Mouse (Mus musculus) gastrocnemius, adult 2 months (tissue): ENCODE data around the gene Bloc1s5. TPM values are rescaled to one million over a fixed set of nuclear protein-coding genes. Genes with fewer than 3 reads are reported as not detected.
"Not testable (repeated sequence)": the region's sequence is repeated elsewhere in the genome, so short reads cannot be mapped to it uniquely, and the experiment has no call there.

Experiments
- DNase-seq: peaks from one replicate; pipeline ENCODE4 v3.0.0; 2022
- H3K27ac ChIP-seq: fragments of 200-600 bp; 2 replicates; pipeline ENCODE4 v1.8.1; 2022; ENCODE audit warnings: mild to moderate bottlenecking
- H3K4me3 ChIP-seq: fragments of 200-600 bp; 2 replicates; pipeline ENCODE4 v1.8.1; 2022; ENCODE audit warnings: mild to moderate bottlenecking, moderate library complexity
- CTCF ChIP-seq: fragments of 200-600 bp; IDR thresholded peaks from 2 replicates; pipeline ENCODE4 v1.8.1; 2022; ENCODE audit warnings: antibody characterized with exemption, mild to moderate bottlenecking, moderate library complexity
- intact Hi-C: fragments of 180-260 bp; cut with DNase I; formaldehyde crosslinking; loops from one replicate; pipeline ENCODE4 v1.15.1; 2025
- long read RNA-seq, 2 experiments: library from polyadenylated mRNA; stranded (forward); transcript quantifications; one replicate each; pipeline ENCODE4 v2.0.0; 2021
- total RNA-seq, 2 experiments: library from RNA; stranded (reverse); gene quantifications; 2 replicates each; pipeline ENCODE4 v1.2.3; 2021

Bloc1s5 gene
- total RNA-seq: 1 to 10 TPM; 4.9 to 5.4 TPM
- long read RNA-seq, experiment 1, full-length matches to known transcripts: 9 of 11 reads
- long read RNA-seq, experiment 1, partial matches to known transcripts: 0 of 11 reads
- long read RNA-seq, experiment 1, other reads (novel, unspliced or antisense): 2 of 11 reads
- long read RNA-seq, experiment 2, full-length matches to known transcripts: 11 of 13 reads
- long read RNA-seq, experiment 2, partial matches to known transcripts: 0 of 13 reads
- long read RNA-seq, experiment 2, other reads (novel, unspliced or antisense): 2 of 13 reads

GRCm38 (mm10) chr13:38634800-38635269 lies at the start of gene Bloc1s5:
TSS of gene Bloc1s5 (minus strand) at chr13:38635109.
- intact Hi-C loops: loop anchor here (10.0 kb wide), 1 partner anchor 430 kb away; the partner anchor contains the start of gene Snrnp48
- peak; percentile 96 for DNase-seq
- H3K4me3 ChIP-seq: peak within 1 kb of the TSS; percentile 85
- H3K27ac ChIP-seq: peak within 1 kb of the TSS; percentile 92
- TF ChIP-seq CTCF: no peak

- Histone ChIP-seq H3K27ac (no peak overlapping the region), H3K4me3 (no peak overlapping the region)
- intact Hi-C loops: no loop called here
- no peak for TF ChIP-seq CTCF
- no peak for DNase-seq
These were observed 37.4 kb upstream of the Bloc1s5 start for GRCm38 (mm10) chr13:38672336-38672735.

DNA sequence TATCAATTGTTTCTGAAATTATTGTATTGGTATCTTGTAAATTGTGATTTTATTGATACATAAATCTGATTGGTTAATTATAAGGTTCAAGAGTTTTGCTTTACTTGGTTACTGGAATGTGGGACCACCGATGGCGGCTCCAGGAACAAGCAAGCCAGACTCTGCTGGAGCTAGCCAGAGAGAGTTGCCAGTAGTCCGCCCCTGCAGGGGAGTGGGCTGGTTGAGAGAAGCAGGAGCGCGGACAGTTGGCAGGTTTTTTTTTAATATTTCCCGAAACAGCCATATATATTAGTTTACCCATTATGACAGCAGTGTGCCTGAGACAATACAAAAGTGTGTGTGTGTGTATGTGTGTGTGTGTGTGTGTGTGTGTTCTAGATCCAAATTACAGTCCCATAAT lies 36.5 kb upstream of the Bloc1s5 start:
- H3K27ac ChIP-seq, intact Hi-C loops, DNase-seq, H3K4me3 ChIP-seq: not testable (repeated sequence)

DNA sequence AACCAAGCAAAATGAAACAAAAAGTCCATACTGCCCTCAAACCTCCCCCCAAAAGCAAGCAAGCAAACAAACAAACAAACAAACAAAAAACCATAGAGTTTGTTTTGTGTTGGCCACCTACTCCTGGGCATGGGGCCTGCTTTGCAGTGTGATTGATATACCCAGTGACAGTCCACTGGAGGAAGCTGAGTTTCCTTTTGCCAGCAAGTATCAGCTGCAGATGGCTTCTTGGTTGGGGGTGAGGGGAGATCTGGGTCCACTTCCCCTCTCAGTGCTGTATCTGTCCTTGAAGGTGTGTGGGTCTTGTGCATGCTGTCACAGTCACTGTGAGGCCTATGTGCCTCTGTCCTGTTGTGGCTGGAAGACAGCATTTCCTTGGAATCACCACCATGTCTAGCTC lies 35.1 kb upstream of the Bloc1s5 start:
- DNase-seq: no peak
- TF ChIP-seq CTCF: no peak
- Histone ChIP-seq H3K4me3 (no peak overlapping the region), H3K27ac (no peak overlapping the region)
- intact Hi-C loops: no loop called here

DNA sequence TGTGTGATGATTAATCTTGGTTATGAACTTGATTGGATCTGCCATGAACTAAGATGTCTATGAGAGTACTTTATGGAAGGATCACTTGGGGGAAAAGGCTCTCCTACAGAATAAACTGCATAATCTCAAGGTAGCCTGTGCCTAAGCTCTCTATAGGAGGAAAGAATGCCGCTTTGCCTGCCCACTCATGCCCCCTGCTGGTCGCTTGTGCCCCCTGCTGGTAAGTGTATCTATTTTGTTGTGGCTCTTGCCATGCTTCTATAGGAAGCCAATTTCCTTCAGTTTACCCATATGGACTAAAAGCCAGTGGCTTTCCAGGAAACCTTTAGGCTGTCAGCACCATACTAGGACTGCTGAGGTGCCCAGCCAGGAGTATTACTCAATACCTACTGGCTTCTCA lies 33.6 kb upstream of the Bloc1s5 start:
- no peak overlapping the region for H3K27ac ChIP-seq
- peak; percentile 75 for TF ChIP-seq CTCF
- peak; percentile 50 for DNase-seq
- H3K4me3 ChIP-seq: no peak overlapping the region
- intact Hi-C loops: no loop called here

- DNase-seq: no peak
- intact Hi-C loops: no loop called here
- no peak for TF ChIP-seq CTCF
- Histone ChIP-seq H3K27ac (no peak overlapping the region), H3K4me3 (no peak overlapping the region)
These were observed 29.8 kb upstream of the Bloc1s5 start for GRCm38 (mm10) chr13:38664753-38665152.

GRCm38 (mm10) chr13:38659524-38660136 lies 24.7 kb upstream of the Bloc1s5 start:
- no peak for TF ChIP-seq CTCF
- H3K4me3 ChIP-seq: no peak overlapping the region; the same call in none of the 2 replicates

GRCm38 (mm10) chr13:38658528-38659280 lies 23.8 kb upstream of the Bloc1s5 start, which contains the start of gene Eef1e1:
TSS of gene Eef1e1 (minus strand) at chr13:38659058.
- peak; percentile 70 for TF ChIP-seq CTCF
- intact Hi-C loops: no loop called here
- Histone ChIP-seq H3K4me3 (peak within 1 kb of the TSS; percentile 99), H3K27ac (peak within 1 kb of the TSS; percentile 91)
- peak; percentile 96 for DNase-seq

More at GRCm38 (mm10) chr13:38659524-38660136, 24.7 kb upstream of the Bloc1s5 start:
- DNase-seq: no peak
- no peak overlapping the region for H3K27ac ChIP-seq
- intact Hi-C loops: no loop called here

DNA sequence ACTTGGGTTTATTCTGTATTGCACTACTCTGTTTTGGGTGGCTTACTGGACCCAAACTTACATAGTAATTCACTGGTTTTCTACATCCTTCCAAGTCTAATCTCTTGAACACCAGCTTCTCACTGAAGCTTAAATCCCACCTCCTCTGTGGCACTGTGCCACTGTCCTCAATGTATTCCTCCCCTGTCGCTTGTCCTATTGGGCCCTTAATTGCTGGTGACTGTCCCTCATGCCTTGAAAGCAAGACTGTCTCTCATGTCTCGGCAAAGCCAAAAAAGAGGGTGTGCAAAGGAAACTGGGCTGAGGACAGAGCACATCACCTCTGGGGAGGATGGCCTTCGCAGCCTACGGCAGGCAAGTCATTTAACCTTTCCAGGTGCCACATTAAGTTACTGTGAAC lies 23.0 kb upstream of the Bloc1s5 start:
- intact Hi-C loops: no loop called here
- Histone ChIP-seq H3K4me3 (peak overlapping the region; percentile 99), H3K27ac (peak overlapping the region; percentile 91; the same call in 1 of the 2 replicates)
- no peak for TF ChIP-seq CTCF
- DNase-seq: no peak

GRCm38 (mm10) chr13:38650292-38650691 lies 15.4 kb upstream of the Bloc1s5 start:
- no peak overlapping the region for H3K4me3 ChIP-seq
- no peak for DNase-seq
- TF ChIP-seq CTCF: no peak
- intact Hi-C loops: no loop called here
- H3K27ac ChIP-seq: no peak overlapping the region

GRCm38 (mm10) chr13:38649069-38649468 lies 14.2 kb upstream of the Bloc1s5 start:
- intact Hi-C loops: no loop called here
- no peak overlapping the region for H3K27ac ChIP-seq
- TF ChIP-seq CTCF: no peak
- DNase-seq: no peak
- no peak overlapping the region for H3K4me3 ChIP-seq

DNA sequence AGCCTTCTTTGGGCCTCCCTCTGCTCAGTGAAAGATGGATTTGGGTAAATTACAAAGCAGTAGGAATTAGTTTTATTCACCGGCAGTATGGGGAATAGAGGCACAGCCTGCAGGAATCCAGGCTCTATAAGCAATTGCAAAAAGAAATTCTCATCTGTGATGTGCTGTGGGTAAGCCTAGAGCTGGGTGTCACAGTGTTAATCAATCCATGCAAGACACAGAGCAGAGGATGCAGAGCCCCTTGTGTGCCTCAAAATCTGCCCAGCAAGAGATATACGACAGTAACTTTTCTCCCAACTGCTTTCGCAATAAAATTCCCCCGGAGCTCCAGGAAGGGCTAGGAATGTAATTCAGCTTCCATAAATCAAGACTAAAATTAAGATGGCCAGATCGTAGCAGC lies 6.5 kb upstream of the Bloc1s5 start:
- Histone ChIP-seq H3K27ac (no peak overlapping the region), H3K4me3 (no peak overlapping the region)
- DNase-seq: no peak
- intact Hi-C loops: no loop called here
- no peak for TF ChIP-seq CTCF

DNA sequence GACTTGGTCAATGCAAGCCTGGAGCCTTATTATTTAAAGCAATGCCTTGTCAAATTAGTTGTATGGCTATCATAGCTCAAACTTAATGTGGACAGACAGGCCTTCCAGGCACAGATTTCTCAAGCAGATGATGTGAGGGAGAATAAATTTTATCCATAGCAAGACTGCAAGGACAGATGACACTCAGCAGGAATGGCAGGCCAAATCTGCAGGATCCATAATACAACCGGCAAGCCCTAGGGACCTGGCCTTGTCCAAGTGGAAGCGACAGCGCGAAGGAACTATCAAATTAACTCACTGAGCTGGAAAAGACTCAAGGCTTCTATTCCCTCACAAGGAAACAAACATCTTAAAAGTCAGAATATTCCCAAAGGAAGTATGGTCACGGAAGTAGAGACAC lies 6.1 kb upstream of the Bloc1s5 start:
- intact Hi-C loops: no loop called here
- no peak for TF ChIP-seq CTCF
- DNase-seq: no peak
- H3K27ac ChIP-seq: no peak overlapping the region; the same call in 1 of the 2 replicates
- H3K4me3 ChIP-seq: no peak overlapping the region
